Mouse (Mus musculus) R1 (cell line): ENCODE data around the gene Defa33.
"Not testable (repeated sequence)": the region's sequence is repeated elsewhere in the genome, so short reads cannot be mapped to it uniquely, and the experiment has no call there.

Source experiments
- DNase-seq: peaks from one replicate; pipeline ENCODE4 v3.0.0-alpha.2; 2018; ENCODE audit warnings: low read depth, low spot score

Gene Defa33

DNA sequence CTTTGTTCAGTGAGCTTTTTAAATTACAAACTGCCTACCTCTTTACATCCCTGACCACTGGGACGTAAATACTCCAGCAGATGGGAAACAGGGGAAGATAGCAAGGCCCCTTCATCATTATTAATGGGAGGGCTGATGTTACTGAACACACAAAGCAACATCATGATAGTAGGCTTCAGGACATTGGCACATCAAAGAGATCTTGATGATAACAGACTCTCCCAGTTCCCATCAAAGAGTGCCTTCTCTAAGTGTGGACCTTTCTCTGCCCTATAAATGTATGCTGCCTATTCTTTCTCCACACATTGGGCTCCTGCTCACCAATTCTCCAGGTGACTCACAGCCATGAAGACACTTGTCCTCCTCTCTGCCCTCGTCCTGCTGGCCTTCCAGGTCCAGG is at the start of gene Defa33:
Gene Defa33, plus strand, starts transcription at position 301 of the 400 bp plus-strand sequence.
- not testable (repeated sequence) for DNase-seq

GRCm38 (mm10) chr8:21378215-21378614 is 13.4 kb upstream of the Defa33 start, which contains the start of gene Defa2:
TSS of gene Defa2 (plus strand) at chr8:21378515.
- DNase-seq = not testable (repeated sequence)

- DNase-seq = not testable (repeated sequence)
Measured at GRCm38 (mm10) chr8:21427111-21427510, 35.5 kb downstream of the Defa33 start, which contains the start of gene Defa36. TSS of gene Defa36 (plus strand) at chr8:21427411.
